Mouse (Mus musculus): ENCODE results near the gene Gm20517.
"Not testable (repeated sequence)": the region's sequence is repeated elsewhere in the genome, so short reads cannot be mapped to it uniquely, and the experiment has no call there.

The Gm20517 gene

DNA sequence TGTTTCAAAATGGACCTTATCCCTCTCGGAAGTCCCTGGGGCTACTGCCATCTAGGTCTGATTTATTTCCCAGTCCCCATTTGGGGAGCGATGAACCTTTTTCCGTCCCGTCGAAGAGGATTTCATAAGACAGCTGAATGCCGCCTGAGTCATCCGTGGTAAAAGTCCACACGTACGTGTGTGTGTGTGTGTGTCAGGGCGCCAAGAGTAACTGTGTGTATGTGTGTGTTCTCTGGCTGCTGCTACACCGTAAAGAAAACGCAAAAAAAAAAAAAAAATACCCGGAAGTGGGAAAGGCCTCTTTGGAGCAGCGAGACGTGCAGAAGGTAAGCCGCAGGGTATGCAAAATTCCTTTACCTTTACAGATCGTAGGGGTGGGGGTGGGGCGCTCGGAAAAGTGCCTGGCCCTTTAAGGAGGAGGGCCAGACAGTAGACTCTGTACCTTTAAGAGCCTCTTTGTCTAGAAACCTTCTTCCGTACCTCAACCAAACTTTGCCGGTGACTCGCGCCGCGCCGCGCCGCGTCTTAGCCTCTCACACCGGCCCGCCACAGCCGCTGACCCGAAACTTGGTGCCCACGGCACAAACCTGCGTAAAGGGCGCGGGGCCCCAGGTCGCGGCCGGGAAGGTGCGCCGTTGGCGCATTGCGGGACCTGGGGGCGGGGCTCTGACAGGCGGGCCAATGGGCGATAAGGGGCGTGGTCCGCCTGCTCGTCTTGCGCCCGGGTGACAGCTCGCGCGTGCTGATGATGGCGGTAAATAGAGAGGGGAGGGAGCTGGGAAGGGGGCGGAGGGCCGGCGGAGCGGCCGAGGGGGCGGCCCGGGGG lies 17.7 kb downstream of the Gm20517 start:
- DNase-seq, result peak; percentile 88 to 90

DNA sequence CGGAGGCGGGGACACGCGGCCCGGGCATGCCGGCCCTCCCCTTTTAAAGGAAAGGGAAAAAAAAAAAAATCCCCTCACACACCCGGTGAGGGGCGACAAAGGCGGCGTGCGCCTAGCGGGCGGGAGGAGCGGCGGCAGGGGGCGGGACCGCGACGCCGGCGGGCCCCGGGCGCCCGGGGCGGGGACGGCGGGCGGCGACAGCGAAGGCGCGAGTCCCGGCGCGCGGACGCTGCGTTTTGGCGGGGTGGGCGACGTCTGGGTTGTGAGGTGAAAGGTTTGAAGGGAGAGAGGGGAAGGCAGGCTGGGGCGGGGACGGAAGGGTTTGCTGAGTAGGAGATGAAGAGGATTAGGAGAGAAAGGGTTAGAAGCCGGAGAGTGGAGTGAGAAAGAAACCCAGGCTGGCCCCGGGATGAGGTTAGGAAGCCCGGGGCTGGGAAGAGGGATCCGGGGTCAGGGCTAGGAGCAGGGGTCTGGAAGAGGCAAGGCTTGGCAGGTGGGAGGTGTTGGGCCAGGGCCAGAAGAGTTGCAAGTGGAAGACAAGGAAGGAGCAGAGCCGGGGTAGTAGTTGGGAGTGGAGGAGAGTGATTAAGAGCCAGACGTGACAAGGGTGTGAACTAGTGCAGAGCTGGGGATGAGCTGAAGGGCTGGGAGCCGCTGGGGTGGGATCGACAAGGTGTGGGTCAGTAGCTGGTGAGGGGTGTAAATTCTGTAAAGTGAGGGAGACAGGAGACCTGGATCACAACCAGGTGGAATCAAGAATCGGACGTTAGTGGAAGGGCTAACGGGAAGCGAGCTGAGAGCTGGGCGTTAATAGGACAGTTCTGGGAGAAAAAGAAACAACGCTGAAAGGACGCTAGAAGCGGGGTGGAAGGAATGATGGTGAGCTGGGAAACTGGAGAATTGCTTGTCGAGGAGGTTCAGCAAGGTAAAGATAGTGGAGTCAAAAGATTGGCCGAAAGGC lies 18.6 kb downstream of the Gm20517 start:
- peak in 1 of 2 experiments; percentile 51 for DNase-seq

DNA sequence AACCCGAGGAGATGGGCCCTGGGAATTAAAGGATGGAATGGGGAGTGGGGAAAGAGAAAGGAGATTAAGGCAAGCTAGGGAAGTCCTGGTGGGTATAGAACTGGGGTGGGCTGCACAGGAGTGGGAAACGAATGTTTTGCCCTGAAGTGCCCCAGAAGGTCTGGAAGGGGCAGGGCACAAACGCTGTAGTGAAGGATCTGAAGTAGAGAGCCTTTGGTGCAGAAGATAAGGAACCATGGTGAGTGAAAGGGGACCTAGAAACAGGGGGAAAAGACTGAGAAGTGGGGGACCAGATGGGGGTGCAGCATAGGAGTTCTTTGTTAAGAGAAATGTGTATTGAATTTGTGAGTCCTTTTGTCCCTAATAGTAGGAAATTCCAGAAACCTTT lies 19.3 kb downstream of the Gm20517 start, which contains the start of gene Usp49:
Gene Usp49, plus strand, starts transcription at position 13 of the 388 bp plus-strand sequence.
- no peak for DNase-seq

DNA sequence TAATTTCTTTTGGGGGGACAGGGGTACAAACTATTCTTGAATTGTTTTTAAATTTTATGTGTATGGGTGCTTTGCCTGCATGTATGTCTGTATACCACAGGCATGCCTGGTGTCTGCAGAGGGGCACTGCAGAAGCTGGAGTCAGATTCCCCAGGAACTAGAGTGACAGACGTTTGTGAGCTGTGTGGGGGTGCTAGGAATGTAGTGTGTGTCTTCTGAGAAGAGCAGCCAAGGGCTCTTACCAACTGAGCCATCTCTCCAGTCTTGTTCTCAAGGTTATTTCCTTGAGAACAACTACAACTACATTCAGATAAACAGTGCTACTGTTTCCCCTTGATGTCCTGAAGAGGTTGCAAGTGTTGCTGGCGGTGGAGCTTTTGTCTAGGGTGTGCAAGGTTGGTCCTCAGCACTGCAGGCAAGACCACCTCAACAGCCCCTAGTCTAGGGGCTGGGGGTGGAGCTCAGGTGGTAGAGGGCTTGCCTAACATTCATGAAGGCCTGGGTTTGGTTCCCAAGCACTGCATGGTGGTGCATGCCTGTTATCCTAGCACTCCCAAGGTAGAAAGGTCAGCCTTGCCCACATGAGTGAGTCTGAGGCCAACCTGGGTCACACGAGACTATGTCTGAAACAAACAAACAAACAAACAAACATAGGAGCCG lies 20.9 kb downstream of the Gm20517 start:
- no peak for DNase-seq

DNA sequence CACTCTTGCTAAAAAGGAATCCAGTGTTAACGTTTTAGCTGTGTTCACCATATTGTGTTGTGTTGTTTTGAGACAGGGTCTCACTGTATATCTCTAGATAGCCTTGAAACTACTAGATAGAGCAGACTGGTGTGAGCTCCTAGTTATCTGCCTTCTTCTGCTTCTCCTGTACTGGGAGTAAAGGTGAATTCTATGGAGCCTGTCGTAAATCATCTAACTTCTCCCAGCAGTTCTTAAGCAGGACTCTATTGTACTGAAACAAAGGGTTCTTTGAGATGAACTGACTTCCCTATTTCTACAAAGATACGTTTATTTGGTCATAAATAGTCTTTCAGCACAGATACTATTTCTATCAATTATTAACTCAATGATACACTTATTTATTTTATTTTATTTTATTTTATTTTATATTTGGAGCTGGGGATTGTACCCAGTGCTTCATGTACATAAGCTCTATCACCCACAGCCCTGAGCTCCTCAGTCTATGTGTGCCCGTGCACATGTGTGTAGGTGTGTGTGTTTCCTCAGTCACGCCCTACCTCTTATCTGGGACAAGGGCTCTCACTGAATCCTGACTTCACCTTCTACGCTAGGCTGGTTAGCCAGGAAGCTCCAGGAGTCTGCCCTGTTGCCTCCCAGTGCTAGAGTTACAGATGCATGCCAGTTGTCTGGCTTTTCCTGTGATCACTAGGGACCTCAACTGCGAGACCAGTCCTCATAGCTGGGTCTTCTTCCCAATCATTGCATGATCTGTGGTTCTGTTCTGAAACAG lies 22.8 kb downstream of the Gm20517 start:
- DNase-seq, result no peak

DNA sequence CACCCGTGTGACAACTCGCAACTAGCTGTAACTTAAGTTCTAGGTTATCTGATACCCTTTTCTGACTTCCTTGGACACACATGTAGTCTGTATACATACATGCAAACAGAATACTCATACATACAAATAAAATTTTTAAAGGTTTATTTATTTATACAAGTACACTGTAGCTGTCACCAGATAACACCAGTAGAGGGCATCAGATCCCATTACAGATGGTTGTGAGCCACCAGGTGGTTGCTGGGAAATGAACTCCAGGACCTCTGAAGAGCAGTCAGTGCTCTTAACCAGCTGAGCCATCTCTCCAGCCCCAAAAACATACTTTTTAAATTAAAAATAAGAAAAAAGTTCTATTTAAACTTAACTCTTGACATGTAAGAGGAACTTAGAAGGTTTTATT lies 31.6 kb downstream of the Gm20517 start:
- DNase-seq, result no peak

DNA sequence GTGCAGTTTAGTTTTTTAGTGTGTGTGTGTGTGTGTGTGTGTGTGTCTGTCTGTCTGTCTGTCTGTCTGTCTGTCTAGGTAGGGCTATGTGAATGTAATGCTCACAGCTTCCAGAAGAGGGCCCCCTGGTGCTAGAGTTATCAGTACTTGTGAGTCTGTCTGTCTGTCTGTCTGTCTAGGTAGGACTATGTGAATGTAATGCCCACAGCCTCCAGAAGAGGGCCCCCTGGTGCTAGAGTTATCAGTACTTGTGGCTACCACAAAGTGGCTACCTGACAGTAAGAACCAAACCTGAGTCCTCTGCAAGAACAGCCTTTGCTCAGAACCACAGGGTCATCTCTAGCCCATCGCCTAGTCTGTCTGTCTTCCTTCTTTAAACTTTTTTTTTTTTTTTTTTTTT lies 35.3 kb downstream of the Gm20517 start:
- peak; percentile 11 to 43 for DNase-seq

DNA sequence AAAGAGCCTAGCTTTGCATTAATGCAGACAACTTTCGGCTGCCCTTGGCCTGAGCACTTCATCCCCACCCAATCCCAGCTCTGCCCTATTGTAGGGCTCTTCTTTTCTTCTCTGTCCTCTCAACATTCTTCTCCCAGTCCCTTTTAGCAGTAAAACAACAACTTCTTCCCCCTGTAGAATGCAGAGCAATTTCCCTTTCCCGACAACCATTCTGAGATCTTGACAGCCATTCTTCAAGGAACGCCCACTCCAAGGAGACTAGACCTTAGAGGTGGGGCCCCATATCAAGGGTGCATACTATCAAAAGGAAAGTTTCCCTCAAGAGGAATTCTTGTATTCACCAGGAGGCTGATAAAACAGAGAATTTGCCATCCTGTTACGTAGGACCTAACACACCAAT lies 37.6 kb downstream of the Gm20517 start:
- DNase-seq, result no peak

DNA sequence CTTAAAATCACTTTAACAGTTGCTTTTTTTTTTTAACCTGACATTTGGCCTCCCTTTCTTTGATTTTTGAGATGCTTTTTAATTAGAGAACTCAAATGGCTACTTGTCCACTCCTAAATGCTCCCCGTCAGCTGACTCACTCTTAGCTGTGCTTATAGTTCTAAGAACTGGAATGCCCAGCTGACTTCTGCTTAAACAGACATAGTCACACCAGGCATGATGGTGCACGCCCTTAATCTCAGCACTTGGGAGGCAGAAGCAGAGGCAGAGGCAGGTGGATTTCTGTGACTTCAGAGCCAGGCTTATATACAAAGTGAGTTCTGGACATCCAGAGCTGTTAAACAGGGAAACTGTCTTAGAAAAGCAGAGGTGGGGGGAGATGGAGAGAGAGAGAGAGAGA lies 40.6 kb downstream of the Gm20517 start:
- no peak for DNase-seq

DNA sequence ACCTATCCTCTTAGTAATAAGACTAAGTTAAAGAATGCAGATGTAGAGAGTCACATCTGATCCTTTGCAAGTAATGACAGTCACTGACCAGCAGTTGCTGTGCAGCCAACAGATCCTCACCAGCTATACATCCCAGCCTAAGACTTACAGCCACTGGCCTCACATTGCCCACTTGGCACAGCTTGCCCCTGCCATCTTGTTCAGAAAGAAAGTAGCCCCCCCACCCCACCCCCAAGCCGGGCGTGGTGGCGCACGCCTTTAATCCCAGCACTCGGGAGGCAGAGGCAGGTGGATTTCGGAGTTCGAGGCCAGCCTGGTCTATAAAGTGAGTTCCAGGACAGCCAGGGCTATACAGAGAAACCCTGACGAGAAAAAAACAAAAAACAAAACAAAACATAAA lies 43.0 kb downstream of the Gm20517 start:
- DNase-seq, result not testable (repeated sequence)

DNA sequence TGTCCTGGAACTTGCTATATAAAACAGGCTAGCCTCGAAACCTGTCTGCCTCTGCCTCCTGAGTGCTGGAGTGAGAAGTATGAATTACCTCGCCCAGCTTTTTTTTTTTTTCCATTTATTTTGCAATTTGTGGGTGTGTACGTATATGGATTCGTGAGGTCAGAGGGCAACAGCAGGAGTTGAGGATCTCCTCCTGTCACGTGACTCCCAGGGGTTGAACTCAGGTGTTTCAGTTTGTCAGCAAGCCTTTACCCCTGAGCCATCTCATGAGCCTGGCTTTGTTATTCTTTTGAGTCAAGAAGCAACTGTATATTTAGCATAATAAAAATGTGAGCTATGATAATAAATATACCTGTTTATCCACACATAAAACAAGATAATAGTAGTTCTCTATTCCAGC lies 44.3 kb downstream of the Gm20517 start:
- DNase-seq, result no peak

DNA sequence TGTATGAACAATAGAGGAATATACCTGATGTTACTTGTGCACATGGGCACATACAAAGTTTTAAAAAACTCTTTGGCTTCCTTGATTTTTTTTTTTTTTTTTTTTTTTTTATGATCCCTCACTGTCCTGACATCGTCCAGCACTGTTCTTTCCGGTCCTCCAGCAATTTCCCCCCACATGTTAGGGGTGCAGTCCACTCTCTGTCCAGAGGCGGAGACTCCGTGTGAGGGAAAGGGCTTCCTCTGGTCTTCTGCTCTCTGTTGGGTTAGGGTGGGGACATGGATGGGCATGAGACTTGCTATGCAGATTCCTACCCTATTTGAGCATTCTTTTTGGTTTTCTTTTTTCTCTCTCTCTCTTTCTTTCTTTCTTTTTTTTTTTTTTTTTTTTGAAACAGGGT lies 46.5 kb downstream of the Gm20517 start:
- DNase-seq, result no peak

DNA sequence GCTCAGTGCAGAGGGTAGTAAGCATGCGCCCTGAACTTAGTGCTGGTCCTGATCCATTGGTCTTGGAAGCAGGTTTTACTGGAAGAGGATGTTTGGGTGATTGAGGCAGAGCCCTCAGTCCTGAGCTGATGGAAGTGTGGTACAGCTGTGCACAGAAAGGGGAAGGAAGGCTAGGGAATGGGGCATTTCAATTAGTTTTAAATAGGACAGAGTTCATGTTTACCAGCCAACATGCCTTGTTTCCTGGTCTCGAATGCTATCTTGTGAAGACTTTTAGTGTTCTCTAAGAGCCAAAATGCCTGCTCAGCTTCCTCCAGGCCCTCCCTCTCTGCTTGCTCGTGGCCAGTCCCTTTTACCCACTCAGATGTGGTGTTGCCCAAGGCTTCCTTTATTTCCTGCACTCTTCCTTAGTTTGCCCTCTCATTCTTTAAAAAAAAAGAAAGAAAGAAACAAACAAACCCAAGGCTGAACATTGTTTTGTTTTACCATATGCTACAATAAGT lies 47.4 kb downstream of the Gm20517 start:
- DNase-seq, result no peak

DNA sequence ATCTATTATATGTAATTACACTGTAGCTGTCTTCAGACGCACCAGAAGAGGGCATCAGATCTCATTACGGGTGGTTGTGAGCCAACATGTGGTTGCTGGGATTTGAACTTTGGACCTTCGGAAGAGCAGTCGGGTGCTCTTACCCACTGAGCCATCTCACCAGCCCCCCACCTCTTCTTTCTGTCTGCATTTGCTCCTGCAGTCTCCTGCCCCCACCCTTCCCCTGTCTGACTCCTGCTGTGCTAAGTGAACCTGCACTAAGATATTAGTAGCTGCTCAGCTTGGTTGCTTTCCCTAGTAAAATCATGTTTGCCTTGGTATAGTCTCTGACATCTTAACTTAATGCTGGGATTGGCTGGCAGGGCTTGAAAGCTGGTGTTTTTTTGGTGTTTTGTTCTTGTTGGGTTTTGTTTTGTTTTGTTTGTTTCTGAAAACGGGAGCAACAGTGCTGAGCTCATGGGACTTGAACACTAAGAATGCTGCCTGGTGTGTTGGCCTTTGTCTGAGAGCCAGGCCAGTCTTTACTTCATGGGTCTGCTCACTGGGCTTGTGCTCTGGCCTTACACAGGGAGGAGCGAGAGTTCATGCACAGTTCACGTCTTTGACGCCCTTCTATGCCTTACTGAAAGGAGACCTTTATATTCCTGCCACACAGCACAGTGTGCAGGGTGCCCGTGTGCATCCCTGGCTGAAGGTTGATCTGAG lies 51.8 kb downstream of the Gm20517 start:
- no peak for DNase-seq

DNA sequence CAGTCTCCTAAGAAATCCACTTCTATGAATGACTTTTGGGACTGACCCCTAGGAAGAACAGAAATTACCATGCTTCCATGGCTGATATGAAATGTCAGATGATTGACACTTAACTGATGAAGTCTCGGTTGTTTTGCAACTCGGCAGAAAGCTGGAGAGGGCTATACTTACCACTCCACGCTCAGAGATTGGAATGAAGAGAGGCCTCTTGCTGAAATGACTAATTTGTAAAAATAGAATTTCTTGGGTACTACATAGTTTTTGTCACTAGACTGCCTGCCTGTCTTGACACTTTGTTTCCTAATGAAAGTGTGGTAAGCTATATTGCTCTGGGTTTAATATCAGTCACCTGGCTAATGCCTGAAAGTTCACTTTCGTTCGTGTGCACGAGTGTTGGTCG lies 53.1 kb downstream of the Gm20517 start:
- no peak for DNase-seq

DNA sequence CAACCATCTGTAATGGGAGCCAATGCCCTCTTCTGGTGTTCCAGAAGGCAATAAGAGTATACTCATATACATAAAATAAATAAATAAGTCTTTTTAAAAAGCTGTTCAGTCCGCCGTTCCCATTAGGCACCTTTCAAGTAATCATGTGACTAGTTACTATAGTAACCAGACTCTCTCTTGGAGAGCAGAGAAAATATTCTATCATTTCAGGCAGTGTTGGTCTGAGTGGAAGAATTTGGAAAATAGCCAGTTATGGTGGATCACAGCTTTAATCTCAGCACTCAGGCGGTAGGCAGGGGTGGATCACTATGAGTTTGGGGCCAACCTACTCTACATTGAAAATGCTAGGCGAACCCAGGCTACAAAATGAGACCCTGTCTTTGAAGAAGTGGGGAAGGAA lies 57.8 kb downstream of the Gm20517 start:
- no peak for DNase-seq

DNA sequence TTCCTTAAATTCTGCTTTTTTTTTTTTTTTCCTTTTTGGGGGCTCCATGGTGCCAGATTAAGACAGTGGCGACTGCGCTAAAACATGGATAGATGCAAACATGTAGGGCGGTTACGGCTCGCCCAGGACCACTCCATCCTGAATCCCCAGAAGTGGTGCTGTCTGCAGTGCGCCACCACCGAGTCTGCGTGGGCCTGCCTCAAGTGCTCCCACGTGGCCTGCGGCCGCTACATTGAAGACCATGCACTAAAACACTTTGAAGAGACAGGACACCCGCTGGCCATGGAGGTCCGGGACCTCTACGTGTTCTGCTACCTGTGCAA lies 60.6 kb downstream of the Gm20517 start:
- DNase-seq, result no peak

DNA sequence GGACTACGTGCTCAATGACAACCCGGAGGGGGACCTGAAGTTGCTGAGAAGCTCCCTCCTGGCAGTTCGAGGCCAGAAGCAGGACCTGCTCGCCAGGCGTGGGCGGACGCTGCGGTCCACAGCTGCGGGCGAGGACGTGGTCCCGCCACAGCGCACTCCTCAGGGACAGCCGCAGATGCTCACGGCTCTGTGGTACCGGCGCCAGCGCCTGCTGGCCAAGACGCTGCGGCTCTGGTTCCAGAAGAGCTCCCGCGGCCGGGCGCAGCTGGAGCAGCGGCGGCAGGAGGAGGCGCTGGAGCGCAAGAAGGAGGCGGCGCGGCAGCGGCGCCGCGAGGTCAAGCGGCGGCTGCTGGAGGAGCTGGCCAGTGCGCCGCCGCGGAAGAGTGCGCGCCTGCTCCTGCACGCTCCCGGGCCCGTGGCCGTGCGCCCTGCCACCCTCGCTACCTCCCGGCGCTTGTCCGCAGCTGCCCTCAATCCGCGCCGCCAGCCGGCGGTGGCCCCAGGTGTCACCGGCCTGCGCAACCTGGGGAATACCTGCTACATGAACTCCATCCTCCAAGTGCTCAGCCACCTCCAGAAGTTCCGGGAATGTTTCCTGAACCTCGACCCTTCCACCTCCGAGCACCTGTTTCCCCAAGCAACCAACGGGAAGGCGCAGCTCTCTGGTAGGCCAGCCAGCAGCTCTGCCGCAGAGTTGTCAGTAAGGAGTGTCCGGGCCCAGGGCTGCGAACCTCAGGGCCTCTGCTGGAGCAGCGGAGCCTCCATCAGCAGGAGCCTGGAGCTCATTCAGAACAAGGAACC lies 61.1 kb downstream of the Gm20517 start:
- no peak for DNase-seq

DNA sequence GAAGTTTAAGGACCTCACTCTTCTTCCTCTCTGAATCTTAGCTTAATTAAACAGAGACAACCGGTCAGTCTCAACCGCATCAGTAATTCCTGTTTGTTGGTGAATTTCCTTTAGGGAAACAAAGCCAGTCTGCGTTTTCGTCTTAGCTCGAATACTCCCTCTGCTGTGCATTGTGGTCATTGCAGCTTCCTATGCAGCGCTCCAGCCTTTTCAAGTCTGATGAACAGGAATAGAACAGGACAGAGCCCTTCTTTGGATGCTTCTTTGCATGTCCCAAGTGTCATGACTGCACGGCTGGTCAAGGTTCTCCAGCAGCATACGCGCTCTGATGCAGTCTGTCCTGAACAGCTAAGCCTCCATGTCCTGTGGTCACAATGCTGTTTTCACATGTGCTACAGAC lies 65.2 kb downstream of the Gm20517 start:
- no peak for DNase-seq

DNA sequence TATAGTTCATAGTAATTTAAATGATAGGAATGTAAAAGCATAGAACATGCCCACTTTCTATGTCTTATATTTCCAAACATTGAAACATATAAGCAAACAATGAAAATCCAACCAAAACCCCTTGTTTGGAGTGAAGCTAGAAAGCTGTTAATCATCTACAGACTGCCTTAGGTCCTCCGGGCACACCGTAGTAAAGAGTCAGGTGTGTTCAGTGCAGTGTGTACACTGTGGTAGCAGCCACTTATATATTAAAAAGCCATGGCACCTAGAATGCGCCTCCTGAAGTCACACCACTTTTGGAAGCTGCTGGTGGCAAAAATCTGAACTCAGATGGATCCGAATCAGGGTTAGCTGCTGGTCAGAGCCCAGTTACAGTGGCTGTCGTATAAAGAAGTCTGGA lies 66.8 kb downstream of the Gm20517 start:
- no peak for DNase-seq

DNA sequence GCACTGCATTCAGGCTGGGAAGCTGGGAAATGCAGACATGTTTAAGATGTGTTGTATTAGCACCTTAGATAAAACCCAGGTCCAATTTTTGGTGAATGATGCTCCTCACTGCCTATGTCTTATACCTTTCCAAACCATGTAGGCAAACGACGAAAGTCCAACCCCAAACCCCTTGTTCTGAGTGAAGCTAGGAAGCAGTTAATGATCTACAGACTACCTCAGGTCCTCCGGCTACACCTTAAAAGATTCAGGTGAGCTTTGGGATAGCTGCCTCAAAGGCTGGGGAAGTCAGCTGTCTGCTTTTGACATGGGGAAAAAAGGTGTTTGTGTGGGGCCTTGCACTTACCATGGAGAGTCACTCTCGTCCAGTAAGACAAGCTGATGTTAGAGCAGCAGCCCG lies 67.3 kb downstream of the Gm20517 start:
- DNase-seq, result no peak

Measured in thymus, adult 18-20 months (tissue).